Mouse (Mus musculus): ENCODE measurements around the gene March8. TPM values are rescaled to one million over a fixed set of nuclear protein-coding genes. Genes with fewer than 3 reads are reported as not detected.

The March8 gene
- polyA plus RNA-seq, 1 experiment, result 169 TPM

DNA sequence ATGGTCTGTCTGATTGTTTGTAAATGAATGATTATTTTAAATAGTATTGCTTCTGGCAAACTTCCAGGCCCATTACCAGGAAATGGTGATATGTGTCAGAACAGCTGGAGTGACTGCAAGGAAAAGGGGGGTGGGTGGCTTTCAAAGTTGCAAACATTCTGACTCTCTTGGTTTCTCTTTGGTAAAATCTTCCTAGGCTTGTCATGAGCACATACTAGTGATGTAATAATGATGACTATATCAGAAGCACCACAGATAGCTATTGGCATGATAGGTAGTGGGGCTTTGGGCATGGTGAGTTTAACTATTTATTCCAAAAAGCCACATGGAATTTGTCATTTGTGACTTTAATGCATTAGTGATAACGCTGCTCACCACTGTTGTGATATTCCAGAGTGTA, 36.3 kb downstream of the March8 start:
- DNase-seq (ENCODE audit: low read depth), result no peak
- no peak for TF ChIP-seq CTCF (IDR thresholded peaks at IDR 0.05; ENCODE audit: borderline replicate concordance, extremely low read depth, insufficient read depth, insufficient read length)
- no peak for TF ChIP-seq POLR2A (IDR thresholded peaks at IDR 0.05; ENCODE audit: borderline replicate concordance, extremely low read depth, insufficient read depth, insufficient read length, poor library complexity, severe bottlenecking)

GRCm38 (mm10) chr6:116374618-116375017, 36.8 kb downstream of the March8 start:
- TF ChIP-seq POLR2A (IDR thresholded peaks at IDR 0.05; ENCODE audit: borderline replicate concordance, extremely low read depth, insufficient read depth, insufficient read length, poor library complexity, severe bottlenecking) (no peak), CTCF (IDR thresholded peaks at IDR 0.05; ENCODE audit: borderline replicate concordance, extremely low read depth, insufficient read depth, insufficient read length) (no peak)
- DNase-seq (ENCODE audit: low read depth), result no peak

GRCm38 (mm10) chr6:116378892-116379291, 41.1 kb downstream of the March8 start:
- TF ChIP-seq CTCF (IDR thresholded peaks at IDR 0.05; ENCODE audit: borderline replicate concordance, extremely low read depth, insufficient read depth, insufficient read length), result no peak
- no peak for TF ChIP-seq POLR2A (IDR thresholded peaks at IDR 0.05; ENCODE audit: borderline replicate concordance, extremely low read depth, insufficient read depth, insufficient read length, poor library complexity, severe bottlenecking)
- no peak for DNase-seq (ENCODE audit: low read depth)

DNA sequence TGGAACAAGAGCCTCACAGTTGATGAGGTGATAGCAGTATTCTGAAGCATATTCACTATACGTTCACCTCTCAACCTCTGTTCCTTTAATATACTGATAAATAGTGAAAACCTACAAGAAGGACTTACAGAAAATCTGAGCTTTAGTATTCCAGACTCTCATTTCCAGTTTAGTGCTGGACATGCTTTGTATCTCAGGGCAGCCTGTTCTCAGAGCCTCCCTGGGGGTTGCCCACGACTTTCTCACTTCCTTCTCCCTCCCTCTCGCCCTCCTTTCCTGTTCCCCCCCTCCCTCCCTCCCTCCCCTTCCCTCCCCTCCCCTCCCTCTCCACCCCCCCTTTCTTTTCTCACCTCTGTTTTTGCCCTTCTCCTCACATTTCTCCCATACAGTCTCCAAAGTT, 42.3 kb downstream of the March8 start:
- no peak for TF ChIP-seq POLR2A (IDR thresholded peaks at IDR 0.05; ENCODE audit: borderline replicate concordance, extremely low read depth, insufficient read depth, insufficient read length, poor library complexity, severe bottlenecking)
- TF ChIP-seq CTCF (IDR thresholded peaks at IDR 0.05; ENCODE audit: borderline replicate concordance, extremely low read depth, insufficient read depth, insufficient read length), result no peak
- no peak for DNase-seq (ENCODE audit: low read depth)

DNA sequence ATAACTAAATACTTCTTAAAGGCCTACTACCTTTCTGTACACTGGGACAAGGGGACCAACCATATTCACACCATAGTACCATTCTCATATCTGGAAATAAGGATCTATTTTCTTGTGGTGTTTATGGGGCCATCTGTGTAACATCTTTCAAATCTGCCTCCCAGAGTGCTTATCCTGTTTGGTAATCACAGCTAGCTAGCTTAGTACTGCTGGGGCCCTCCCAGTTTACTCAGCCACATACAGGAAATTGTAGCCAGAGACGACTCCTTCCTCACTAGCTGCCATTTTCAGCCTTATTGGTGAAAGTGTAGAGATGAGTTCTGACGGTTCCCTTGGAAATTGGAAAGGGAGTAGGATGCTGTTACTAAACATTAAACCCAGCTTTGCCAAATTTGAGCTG, 43.8 kb downstream of the March8 start:
- TF ChIP-seq POLR2A (IDR thresholded peaks at IDR 0.05; ENCODE audit: borderline replicate concordance, extremely low read depth, insufficient read depth, insufficient read length, poor library complexity, severe bottlenecking) (no peak), CTCF (IDR thresholded peaks at IDR 0.05; ENCODE audit: borderline replicate concordance, extremely low read depth, insufficient read depth, insufficient read length) (no peak)
- DNase-seq (ENCODE audit: low read depth), result no peak

DNA sequence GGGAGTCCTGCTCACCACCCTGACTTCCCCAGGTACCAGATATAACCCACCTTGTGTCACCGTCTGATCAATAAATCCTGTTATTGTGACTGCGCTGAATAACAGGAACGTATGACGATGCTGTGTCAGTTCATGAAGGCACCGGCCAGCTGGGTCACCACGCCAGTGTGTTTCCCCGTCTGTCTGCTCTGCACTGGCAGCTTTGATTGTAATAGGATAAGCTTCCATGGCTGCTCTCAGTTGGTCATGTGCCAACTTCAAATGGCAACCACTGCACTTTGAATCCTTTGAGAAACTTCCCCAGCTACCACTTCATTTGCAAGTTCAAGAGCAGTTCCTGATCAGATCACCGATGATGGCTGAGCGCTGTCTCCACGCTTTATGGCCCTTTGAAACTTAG, 45.8 kb downstream of the March8 start:
- no peak for TF ChIP-seq CTCF (IDR thresholded peaks at IDR 0.05; ENCODE audit: borderline replicate concordance, extremely low read depth, insufficient read depth, insufficient read length)
- TF ChIP-seq POLR2A (IDR thresholded peaks at IDR 0.05; ENCODE audit: borderline replicate concordance, extremely low read depth, insufficient read depth, insufficient read length, poor library complexity, severe bottlenecking), result no peak
- peak; percentile 75 for DNase-seq (ENCODE audit: low read depth)

DNA sequence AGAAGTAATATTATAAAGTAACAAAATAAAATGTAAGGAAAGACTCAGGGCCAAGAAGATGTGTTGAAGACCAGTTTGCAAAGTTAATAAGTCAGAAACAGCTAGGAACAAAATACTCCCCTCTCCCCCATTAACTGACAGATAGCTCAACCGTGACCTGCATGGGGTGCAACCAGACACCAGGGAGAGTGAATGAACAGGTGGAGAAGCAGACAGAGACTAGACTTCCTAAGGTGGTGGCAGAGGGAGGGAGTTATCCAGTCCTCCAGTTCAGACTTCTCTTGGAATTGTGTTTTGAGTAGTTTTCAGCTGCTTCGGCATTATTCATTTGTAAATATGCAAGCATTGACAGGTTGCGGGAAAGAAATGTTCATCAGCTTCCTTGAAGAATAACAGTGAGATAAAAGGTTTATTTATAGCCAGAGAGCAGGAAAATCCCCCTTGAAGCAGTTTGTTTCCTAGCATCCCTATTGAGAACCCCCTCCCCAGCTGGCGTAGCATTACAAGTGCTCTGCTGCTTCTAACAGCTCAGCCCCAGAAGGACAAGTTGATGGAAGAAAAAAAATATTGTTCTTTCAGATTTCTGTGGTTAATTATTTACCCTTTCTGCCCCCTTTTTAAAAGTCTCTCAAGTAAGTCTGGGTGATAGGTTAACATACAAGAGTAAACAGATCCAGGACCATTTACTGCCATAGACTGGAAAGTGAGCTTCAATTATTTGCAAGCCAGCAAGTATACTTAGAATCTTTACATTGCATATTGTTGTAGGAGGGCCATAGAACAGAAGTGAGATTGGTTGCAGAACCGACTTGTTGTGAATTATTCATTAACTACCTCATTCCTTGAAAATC, 47.6 kb downstream of the March8 start:
- DNase-seq (ENCODE audit: low read depth), result peak; percentile 61
- TF ChIP-seq CTCF (IDR thresholded peaks at IDR 0.05; ENCODE audit: borderline replicate concordance, extremely low read depth, insufficient read depth, insufficient read length) (no peak), POLR2A (IDR thresholded peaks at IDR 0.05; ENCODE audit: borderline replicate concordance, extremely low read depth, insufficient read depth, insufficient read length, poor library complexity, severe bottlenecking) (no peak)

GRCm38 (mm10) chr6:116386045-116386415, 48.2 kb downstream of the March8 start:
- peak; percentile 65 for DNase-seq (ENCODE audit: low read depth)
- TF ChIP-seq CTCF (IDR thresholded peaks at IDR 0.05; ENCODE audit: borderline replicate concordance, extremely low read depth, insufficient read depth, insufficient read length) (no peak), POLR2A (IDR thresholded peaks at IDR 0.05; ENCODE audit: borderline replicate concordance, extremely low read depth, insufficient read depth, insufficient read length, poor library complexity, severe bottlenecking) (no peak)

DNA sequence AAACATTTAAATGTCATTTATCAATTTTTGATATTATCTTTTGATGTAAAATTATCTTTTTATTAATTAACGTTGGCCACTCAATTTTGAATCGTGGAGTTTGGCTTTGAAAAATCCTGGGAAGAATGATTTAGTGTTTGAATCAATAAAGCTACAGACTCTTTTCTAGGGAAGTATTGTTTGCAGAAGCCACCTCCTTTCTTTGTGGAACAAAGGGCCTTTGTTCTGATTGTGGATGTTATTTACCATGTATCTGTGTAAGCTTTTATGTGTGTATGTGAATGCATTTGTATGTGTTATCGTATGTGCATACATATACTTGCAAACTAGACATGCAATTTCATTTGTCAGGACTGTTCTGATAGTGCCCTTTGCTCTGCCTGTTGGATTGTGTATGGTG, 48.7 kb downstream of the March8 start:
- DNase-seq (ENCODE audit: low read depth), result no peak
- no peak for TF ChIP-seq CTCF (IDR thresholded peaks at IDR 0.05; ENCODE audit: borderline replicate concordance, extremely low read depth, insufficient read depth, insufficient read length)
- no peak for TF ChIP-seq POLR2A (IDR thresholded peaks at IDR 0.05; ENCODE audit: borderline replicate concordance, extremely low read depth, insufficient read depth, insufficient read length, poor library complexity, severe bottlenecking)

DNA sequence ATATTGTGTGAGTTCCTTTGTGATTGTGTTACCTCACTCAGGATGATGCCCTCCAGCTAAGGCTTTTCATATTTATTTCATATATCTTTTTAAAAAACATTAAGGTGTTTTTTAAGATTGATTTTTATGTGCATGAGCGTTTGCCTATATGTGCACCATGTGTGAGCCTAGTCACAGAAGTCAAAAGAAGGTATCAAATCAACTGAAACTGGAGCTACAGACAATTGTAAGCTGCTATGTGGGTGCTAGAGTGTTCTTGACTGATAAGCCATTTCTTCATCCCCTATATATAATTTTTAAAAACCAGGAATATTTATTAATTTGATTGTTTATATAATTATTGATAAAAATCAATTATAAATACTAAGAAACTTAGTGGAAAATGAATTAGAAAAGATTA, 50.2 kb downstream of the March8 start:
- TF ChIP-seq POLR2A (IDR thresholded peaks at IDR 0.05; ENCODE audit: borderline replicate concordance, extremely low read depth, insufficient read depth, insufficient read length, poor library complexity, severe bottlenecking) (no peak), CTCF (IDR thresholded peaks at IDR 0.05; ENCODE audit: borderline replicate concordance, extremely low read depth, insufficient read depth, insufficient read length) (no peak)
- no peak for DNase-seq (ENCODE audit: low read depth)

GRCm38 (mm10) chr6:116389481-116389880, 51.7 kb downstream of the March8 start:
- TF ChIP-seq CTCF (IDR thresholded peaks at IDR 0.05; ENCODE audit: borderline replicate concordance, extremely low read depth, insufficient read depth, insufficient read length) (no peak), POLR2A (IDR thresholded peaks at IDR 0.05; ENCODE audit: borderline replicate concordance, extremely low read depth, insufficient read depth, insufficient read length, poor library complexity, severe bottlenecking) (no peak)
- no peak for DNase-seq (ENCODE audit: low read depth)

Measured in brain, embryonic 14.5 days (tissue).